Mouse (Mus musculus) CH12.LX (cell line): ENCODE results near the gene Nxph1. TPM values are rescaled to one million over a fixed set of nuclear protein-coding genes. Genes with fewer than 3 reads are reported as not detected.

Experiments
- DNase-seq: peaks from one replicate; pipeline ENCODE4 v3.0.0-alpha.2; 2013; ENCODE audit errors: extremely low read depth
- H3K27ac ChIP-seq: 2 replicates; pipeline ENCODE4 v1.5.1; 2012; ENCODE audit warnings: low read depth, mild to moderate bottlenecking, control low read depth, moderate library complexity; ENCODE audit not compliant: insufficient read depth
- H3K27me3 ChIP-seq: replicated peaks from 2 replicates; pipeline ENCODE3; 2012; ENCODE audit warnings: inconsistent platforms
- H3K36me3 ChIP-seq, 2 experiments: replicated peaks in 1 of 2; 2 replicates each; pipeline versions ENCODE3 to v1.6.1; 2012; ENCODE audit warnings: inconsistent platforms in 1 of 2, low read length in 1 of 2, mild to moderate bottlenecking in 1 of 2, mixed read lengths in 1 of 2, moderate library complexity in 1 of 2; ENCODE audit not compliant: control insufficient read depth in 1 of 2, insufficient read depth in 1 of 2
- H3K4me1 ChIP-seq, 2 experiments: 2 replicates each; pipeline ENCODE4 v1.6.1; 2012; ENCODE audit warnings: inconsistent platforms in 1 of 2, moderate library complexity in 1 of 2; ENCODE audit not compliant: insufficient read depth in 2 of 2, control insufficient read depth in 1 of 2
- H3K4me2 ChIP-seq: 2 replicates; pipeline ENCODE4 v1.6.1; 2012; ENCODE audit warnings: low read depth, mild to moderate bottlenecking, control low read depth; ENCODE audit not compliant: poor library complexity, insufficient read depth, severe bottlenecking
- H3K4me3 ChIP-seq, 3 experiments: fragments of 150-350 bp in 1 of 3; sonication (generic) in 1 of 3; replicated peaks in 1 of 3; 2 replicates each; pipeline versions ENCODE3 to v1.5.1; 2011 to 2012; ENCODE audit warnings: low read depth in 2 of 3, low read length in 2 of 3, mild to moderate bottlenecking in 2 of 3, moderate library complexity in 2 of 3, control low read depth in 1 of 3, improper control_type of control experiment in 1 of 3, inconsistent platforms in 1 of 3, mixed read lengths in 1 of 3; ENCODE audit not compliant: poor library complexity in 1 of 3
- H3K79me2 ChIP-seq: replicated peaks from 2 replicates; pipeline ENCODE4 v1.6.1; 2012; ENCODE audit warnings: mild to moderate bottlenecking, moderate library complexity; ENCODE audit not compliant: control insufficient read depth, poor library complexity, insufficient read depth, severe bottlenecking; ENCODE audit errors: extremely low read depth
- H3K9ac ChIP-seq: 2 replicates; pipeline ENCODE4 v1.6.1; 2012; ENCODE audit warnings: low read depth, mild to moderate bottlenecking, control low read depth, moderate library complexity; ENCODE audit not compliant: insufficient read depth
- H3K9me3 ChIP-seq: replicated peaks from 2 replicates; pipeline ENCODE3; 2012; ENCODE audit warnings: low read length, inconsistent platforms, mixed read lengths
- CHD1 ChIP-seq: IDR thresholded peaks from 2 replicates; pipeline ENCODE4 v1.6.1; 2012; ENCODE audit warnings: low read depth, low read length, improper control_type of control experiment, inconsistent platforms
- CTCF ChIP-seq, 2 experiments: IDR thresholded peaks in 1 of 2; conservative IDR thresholded peaks in 1 of 2; 2 replicates each; pipeline ENCODE4 v1.5.1; 2011 to 2012; ENCODE audit warnings: low read depth in 2 of 2, low read length in 2 of 2, improper control_type of control experiment in 1 of 2, inconsistent platforms in 1 of 2, mild to moderate bottlenecking in 1 of 2, moderate library complexity in 1 of 2
- ELF1 ChIP-seq: IDR thresholded peaks from 2 replicates; pipeline ENCODE4 v1.6.1; 2014; ENCODE audit warnings: low read depth, mild to moderate bottlenecking, inconsistent platforms, low read length, improper control_type of control experiment
- HCFC1 ChIP-seq: IDR thresholded peaks from 2 replicates; pipeline ENCODE4 v1.6.1; 2012; ENCODE audit warnings: low read depth, mild to moderate bottlenecking, inconsistent platforms, low read length, improper control_type of control experiment
- IRF4 ChIP-seq: IDR thresholded peaks from 2 replicates; pipeline ENCODE4 v1.6.1; 2014; ENCODE audit warnings: low read depth, mild to moderate bottlenecking, inconsistent platforms, low read length, improper control_type of control experiment
- JUN ChIP-seq: IDR thresholded peaks from 2 replicates; pipeline ENCODE4 v1.6.1; 2011; ENCODE audit warnings: low read depth, mild to moderate bottlenecking, low read length, improper control_type of control experiment, moderate library complexity; ENCODE audit not compliant: insufficient read depth
- KAT2A ChIP-seq: IDR thresholded peaks from 2 replicates; pipeline ENCODE4 v1.6.1; 2012; ENCODE audit warnings: low read length, improper control_type of control experiment, inconsistent platforms; ENCODE audit not compliant: insufficient replicate concordance
- MAFK ChIP-seq: IDR thresholded peaks from 2 replicates; pipeline ENCODE4 v1.6.1; 2011; ENCODE audit warnings: low read length, improper control_type of control experiment; ENCODE audit not compliant: insufficient replicate concordance
- MEF2A ChIP-seq: IDR thresholded peaks from 2 replicates; pipeline ENCODE4 v1.6.1; 2014; ENCODE audit warnings: low read depth, mild to moderate bottlenecking, inconsistent platforms, low read length, improper control_type of control experiment, borderline replicate concordance
- MXI1 ChIP-seq: IDR thresholded peaks from 2 replicates; pipeline ENCODE4 v1.6.1; 2011; ENCODE audit warnings: mild to moderate bottlenecking, low read depth, low read length, improper control_type of control experiment
- MYC ChIP-seq: IDR thresholded peaks from 2 replicates; pipeline ENCODE4 v1.6.1; 2011; ENCODE audit warnings: low read depth, mild to moderate bottlenecking, improper control_type of control experiment, low read length
- NRF1 ChIP-seq: IDR thresholded peaks from 2 replicates; pipeline ENCODE4 v1.6.1; 2014; ENCODE audit warnings: low read depth, mild to moderate bottlenecking, inconsistent platforms, low read length, improper control_type of control experiment, moderate library complexity
- PAX5 ChIP-seq: IDR thresholded peaks from 2 replicates; pipeline ENCODE4 v1.6.1; 2012; ENCODE audit warnings: low read length, inconsistent platforms, mixed read lengths
- RAD21 ChIP-seq: IDR thresholded peaks from 2 replicates; pipeline ENCODE4 v1.6.1; 2011; ENCODE audit warnings: low read depth, mild to moderate bottlenecking, low read length, improper control_type of control experiment, moderate library complexity
- RCOR1 ChIP-seq: conservative IDR thresholded peaks from 2 replicates; pipeline ENCODE4 v1.6.1; 2012; ENCODE audit warnings: low read depth, mild to moderate bottlenecking, inconsistent platforms, low read length, improper control_type of control experiment
- SMC3 ChIP-seq: IDR thresholded peaks from 2 replicates; pipeline ENCODE4 v1.6.1; 2011; ENCODE audit warnings: low read depth, low read length, improper control_type of control experiment
- ZC3H11A ChIP-seq: IDR thresholded peaks from 2 replicates; pipeline ENCODE4 v1.6.1; 2012; ENCODE audit warnings: low read depth, mild to moderate bottlenecking, inconsistent platforms, low read length, improper control_type of control experiment
- ZKSCAN1 ChIP-seq: IDR thresholded peaks from 2 replicates; pipeline ENCODE4 v1.6.1; 2012; ENCODE audit warnings: low read depth, inconsistent platforms, low read length, improper control_type of control experiment, borderline replicate concordance
- ZMIZ1 ChIP-seq: IDR thresholded peaks from 2 replicates; pipeline ENCODE4 v1.6.1; 2012; ENCODE audit warnings: low read depth, mild to moderate bottlenecking, inconsistent platforms, low read length, improper control_type of control experiment
- dilution Hi-C: fragments of 300-500 bp; cut with MboI; formaldehyde crosslinking; loops from 2 replicates; pipeline ENCODE4 v1.14.3; 2020; ENCODE audit warnings: low sequenced_read_pairs; ENCODE audit not compliant: extremely low pct_unique_long_range_greater_than_20kb, extremely low pct_ligation_motif_present
- in situ Hi-C: fragments of 300-500 bp; cut with MboI; formaldehyde crosslinking; loops from 3 replicates; pipeline ENCODE4 v1.14.3; 2019; ENCODE audit warnings: low sequenced_read_pairs, low pct_ligation_motif_present, low pct_unique_long_range_greater_than_20kb, mixed read lengths
- polyA plus RNA-seq: library from polyadenylated mRNA; unstranded; fragments of >175 nt; gene quantifications from 2 replicates; pipeline ENCODE4 v1.2.1, GENCODE M21; 2012; ENCODE audit warnings: low read depth; ENCODE audit not compliant: insufficient read length
- total RNA-seq, 2 experiments: library from RNA; depleted of rRNA; stranded (reverse); fragments of 300-350 nt in 1 of 2; fragments of >200 nt in 1 of 2; gene quantifications; 2 replicates each; pipeline ENCODE4 v1.2.3; 2012 to 2014

Nxph1 gene
- total and polyA plus RNA-seq, 3 experiments = not detected

GRCm38 (mm10) chr6:8951326-8951695 is 3.1 kb downstream of the Nxph1 start:
- Histone ChIP-seq H3K27me3 (no peaks in the 10 kb centered on the region), H3K9ac (no peak overlapping the region), H3K79me2 (no peaks in the 10 kb centered on the region), H3K4me2 (peak overlapping the region; percentile 65; the same call in 1 of the 2 replicates), H3K4me3 (peak overlapping the region in 1 of 3 experiments; percentile 33), H3K4me1 (no peaks in the 10 kb centered on the region), H3K9me3 (peaks cover 17% of the 10 kb centered on the region), H3K36me3 (no peaks in the 10 kb centered on the region), H3K27ac (no peak overlapping the region)
- in situ Hi-C loops (no loop called here), dilution Hi-C loops (no loop called here)
- DNase-seq = peak; percentile 70
- TF ChIP-seq ZC3H11A (peak; percentile 31), CTCF (conservative IDR thresholded peaks at IDR 0.05 in 1 of 2, IDR thresholded peaks at IDR 0.05 in 1 of 2; ENCODE audit: low read depth in 2 of 2, low read length in 2 of 2) (peak; percentile 43 to 80), ELF1 (peak; percentile 68; the same call in 1 of the 2 replicates), SMC3 (peak; percentile 85), ZMIZ1 (no peak), HCFC1 (peak; percentile 32; the same call in 1 of the 2 replicates), JUN (no peak), NRF1 (peak; percentile 57), RAD21 (peak; percentile 78), IRF4 (no peak), MYC (no peak)

GRCm38 (mm10) chr6:8951884-8952590 is 3.8 kb downstream of the Nxph1 start:
- no peaks in the 10 kb centered on the region for H3K4me1 ChIP-seq
- DNase-seq = no peak
- TF ChIP-seq PAX5 (no peak), CHD1 (no peak), CTCF (conservative IDR thresholded peaks at IDR 0.05 in 1 of 2, IDR thresholded peaks at IDR 0.05 in 1 of 2; ENCODE audit: low read depth in 2 of 2, low read length in 2 of 2) (no peak), MXI1 (no peak), MEF2A (no peak), MAFK (no peak), HCFC1 (no peak), KAT2A (no peak), SMC3 (no peak), RCOR1 (no peak), ZKSCAN1 (no peak), ZMIZ1 (no peak), RAD21 (no peak)
- TF ChIP-seq, all 38 proteins: peak for 0
- peak overlapping the region; percentile 65 for H3K4me2 ChIP-seq
- peaks cover 17% of the 10 kb centered on the region for H3K9me3 ChIP-seq
- no peak overlapping the region for H3K4me3 ChIP-seq
- no peak overlapping the region for H3K9ac ChIP-seq
- no peaks in the 10 kb centered on the region for H3K27me3 ChIP-seq
- dilution Hi-C loops (no loop called here), in situ Hi-C loops (no loop called here)
- H3K36me3 ChIP-seq = no peaks in the 10 kb centered on the region
- no peak overlapping the region for H3K27ac ChIP-seq
- H3K79me2 ChIP-seq = no peaks in the 10 kb centered on the region
